In genomic region chrX:14138481-14138880, GRCm38 (mm10) we compare ENCODE assay signal across 11 mouse cellular contexts.
DNase-seq lines count a peak whose midpoint lies in the region; ATAC-seq and TF ChIP-seq lines count a peak whose summit lies in the region.
"Had no signal": no experiment of that assay in that cellular context is flagged by ENCODE, and none has a peak within 500 bp of the region (broad histone marks: within the 10 kb centered on the region; RNA-seq: fewer than 3 reads in every experiment).

No protein-coding gene starts in this region.

- H3K36me3 ChIP-seq in lung, embryonic 14.5 days (ENCODE audit: insufficient read depth): no peaks in the 10 kb centered on the region
- H3K36me3 ChIP-seq: midbrain, embryonic 15.5 days had no signal

- WGBS in lung, embryonic 14.5 days: 19% methylated on average over 4 of the region's 4 CpGs
- WGBS in lung, adult 2 months: 36% methylated on average over 4 of the region's 4 CpGs

- DNase-seq in lung, embryonic 14.5 days: peak; percentile 81
- no peak for DNase-seq in lung, adult 2 months
- peak; percentile 28 to 34 for DNase-seq in heart, postnatal 10 days
- peak; percentile 3 to 22 for DNase-seq in kidney, postnatal 4 days
- DNase-seq in skeletal muscle tissue, adult 2 months (ENCODE audit: low read depth, low spot score): peak; percentile 0
- no peak for DNase-seq in layer of hippocampus, adult 8-10 months (ENCODE audit: low spot score in 2 of 2)
- no peak for DNase-seq in urinary bladder, postnatal 4 days (ENCODE audit: low spot score in 2 of 2)
- DNase-seq: adrenal gland, postnatal 10 days had no signal

- ATAC-seq in lung, embryonic 14.5 days (ENCODE audit: insufficient read depth): peak; percentile 69; the same call in 1 of the 2 replicates
- ATAC-seq: midbrain, embryonic 15.5 days had no signal

- H3K27me3 ChIP-seq in lung, embryonic 14.5 days (ENCODE audit: insufficient read depth, low read length): no peaks in the 10 kb centered on the region
- H3K27me3 ChIP-seq: midbrain, embryonic 15.5 days had no signal

- no peak overlapping the region for H3K4me2 ChIP-seq in lung, embryonic 14.5 days
- H3K4me2 ChIP-seq: hindbrain, embryonic 14.5 days; midbrain, embryonic 15.5 days had no signal

- H3K4me3 ChIP-seq in lung, embryonic 14.5 days (ENCODE audit: low read depth, low read length): no peak overlapping the region
- no peak overlapping the region for H3K4me3 ChIP-seq in lung, adult 2 months (replicated peaks; ENCODE audit: extremely low read depth, low read depth, low read length)
- H3K4me3 ChIP-seq: midbrain, embryonic 15.5 days had no signal

- H3K9me3 ChIP-seq in lung, embryonic 14.5 days (ENCODE audit: low read depth, low read length): no peaks in the 10 kb centered on the region
- H3K9me3 ChIP-seq: midbrain, embryonic 15.5 days had no signal

- TF ChIP-seq CTCF in lung, embryonic 14.5 days (IDR thresholded peaks at IDR 0.05; ENCODE audit: low read depth): no peak
- no peak for TF ChIP-seq CTCF in lung, adult 2 months (IDR thresholded peaks at IDR 0.05; ENCODE audit: insufficient read depth, low read length)

- H3K9ac ChIP-seq in lung, embryonic 14.5 days: no peak overlapping the region
- H3K9ac ChIP-seq: hindbrain, embryonic 14.5 days; midbrain, embryonic 15.5 days had no signal

- no peak for TF ChIP-seq POLR2A in lung, adult 2 months (IDR thresholded peaks at IDR 0.05; ENCODE audit: borderline replicate concordance, extremely low read depth, low read depth, low read length)

- intact Hi-C loops in heart, postnatal 10 days (cut with DNase I): no loop called here

- no peak overlapping the region for H3K27ac ChIP-seq in lung, embryonic 14.5 days (ENCODE audit: low read depth)
- H3K27ac ChIP-seq: hindbrain, embryonic 14.5 days; midbrain, embryonic 15.5 days; stomach, postnatal 0 days had no signal

- no peaks in the 10 kb centered on the region for H3K4me1 ChIP-seq in lung, embryonic 14.5 days (ENCODE audit: insufficient read depth)
- no peaks in the 10 kb centered on the region for H3K4me1 ChIP-seq in lung, adult 2 months (ENCODE audit: control insufficient read depth, insufficient read depth, low read length)
- H3K4me1 ChIP-seq: midbrain, embryonic 15.5 days had no signal

Comparison
In these comparisons a context has a peak if more than half of its experiments do, and no peak if none do; other contexts are left out.
1. DNase-seq: peak in lung, embryonic 14.5 days (single experiment), heart, postnatal 10 days (2 of 2), kidney, postnatal 4 days (2 of 2) and skeletal muscle tissue, adult 2 months (single experiment); none in lung, adult 2 months (single experiment), layer of hippocampus, adult 8-10 months (0 of 2) and urinary bladder, postnatal 4 days (0 of 2).